Mouse (Mus musculus): ENCODE data around the gene Pnpla2.

DNA sequence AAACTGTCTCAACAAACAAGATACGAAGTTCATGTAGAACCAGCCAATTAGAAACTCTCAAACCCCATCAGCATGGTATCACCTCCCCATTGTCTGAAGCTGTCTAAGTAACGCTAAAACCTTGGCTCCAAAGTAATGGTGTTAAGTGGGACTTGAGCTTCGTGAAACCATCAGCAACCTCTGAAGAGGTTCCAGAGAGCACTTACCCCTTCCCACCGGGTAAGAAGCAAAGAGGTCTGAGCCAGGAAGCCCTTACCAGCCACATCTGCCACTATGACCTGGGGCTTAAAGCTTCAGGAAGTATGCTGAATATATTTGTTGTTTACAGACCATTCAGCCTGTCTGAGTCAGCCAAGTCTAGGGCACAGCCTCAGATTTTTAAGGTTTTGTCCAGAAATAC is 49.5 kb upstream of the Pnpla2 start:
- no peak for TF ChIP-seq CTCF (conservative IDR thresholded peaks at IDR 0.05; ENCODE audit: insufficient read depth, insufficient read length, low read depth, low read length)
- TF ChIP-seq POLR2A (IDR thresholded peaks at IDR 0.05; ENCODE audit: low read depth, low read length): no peak
